Mouse (Mus musculus): ENCODE data around the gene Chrdl2. TPM values are rescaled to one million over a fixed set of nuclear protein-coding genes. Genes with fewer than 3 reads are reported as not detected.

Chrdl2 gene
- polyA plus RNA-seq, 1 experiment from 2014 or later: not detected

DNA sequence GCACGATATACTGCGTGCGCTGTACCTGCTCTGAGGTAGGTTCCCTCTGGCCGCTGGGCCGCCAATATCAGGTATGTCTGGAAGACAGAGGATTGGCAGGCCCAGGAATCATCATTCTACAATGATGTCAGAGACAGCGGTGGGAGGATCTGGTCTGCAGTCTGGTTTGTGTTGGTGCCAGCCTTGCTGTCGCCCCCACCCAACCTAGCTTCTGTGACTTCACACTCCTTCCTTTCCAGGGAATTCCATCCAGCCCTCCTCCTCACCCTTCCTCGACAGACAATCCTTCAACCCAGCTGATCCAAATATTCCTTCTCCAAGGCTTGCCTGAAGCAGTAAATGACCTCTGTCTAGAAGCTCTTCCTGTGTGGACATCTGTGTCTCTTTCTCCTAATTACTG, 11.1 kb downstream of the Chrdl2 start:
- Histone ChIP-seq H3K4me2 (replicated peaks; ENCODE audit: low read depth, low read length) (no peak overlapping the region), H3K27me3 (ENCODE audit: control insufficient read depth, insufficient read depth, low read length) (no peaks in the 10 kb centered on the region), H3K27ac (ENCODE audit: low read depth, low read length) (no peak overlapping the region), H3K4me1 (replicated peaks; ENCODE audit: control insufficient read depth, insufficient read depth, low read length) (no peaks in the 10 kb centered on the region), H3K9ac (ENCODE audit: low read depth, low read length) (no peak overlapping the region), H3K9me3 (ENCODE audit: control insufficient read depth, low read length) (no peaks in the 10 kb centered on the region), H3K4me3 (ENCODE audit: low read depth, low read length) (no peak overlapping the region), H3K36me3 (ENCODE audit: control insufficient read depth, insufficient read depth, low read length) (no peaks in the 10 kb centered on the region)
- DNase-seq (ENCODE audit: low spot score) (no peak), ATAC-seq (ENCODE audit: low FRiP score) (no peak)
- WGBS: 92% methylated on average over 8 of the region's 8 CpGs

DNA sequence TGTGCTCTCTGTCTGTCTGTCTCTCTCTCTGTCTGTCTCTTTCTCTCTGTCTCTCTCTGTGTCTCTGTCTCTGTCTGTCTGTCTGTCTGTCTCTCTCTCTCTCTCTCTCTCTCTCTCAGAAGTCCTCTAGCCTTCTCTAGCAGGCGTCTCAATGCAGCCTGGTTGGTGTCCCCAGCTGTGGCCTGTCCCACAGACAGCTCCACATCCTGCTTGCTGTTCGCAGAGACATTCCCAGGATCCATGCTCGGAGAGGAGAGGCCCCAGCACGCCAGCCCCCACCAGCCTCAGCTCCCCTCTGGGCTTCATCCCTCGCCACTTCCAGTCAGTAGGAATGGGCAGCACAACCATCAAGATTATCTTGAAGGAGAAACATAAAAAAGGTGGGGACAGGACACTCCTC, 21.4 kb downstream of the Chrdl2 start:
- H3K9me3 ChIP-seq (ENCODE audit: control insufficient read depth, low read length): no peaks in the 10 kb centered on the region
- H3K4me1 ChIP-seq (replicated peaks; ENCODE audit: control insufficient read depth, insufficient read depth, low read length): no peaks in the 10 kb centered on the region
- no peaks in the 10 kb centered on the region for H3K27me3 ChIP-seq (ENCODE audit: control insufficient read depth, insufficient read depth, low read length)
- 67% methylated on average over 5 of the region's 5 CpGs for WGBS
- H3K4me2 ChIP-seq (replicated peaks; ENCODE audit: low read depth, low read length): no peak overlapping the region
- H3K27ac ChIP-seq (ENCODE audit: low read depth, low read length): no peak overlapping the region
- ATAC-seq (ENCODE audit: low FRiP score): no peak
- no peak overlapping the region for H3K9ac ChIP-seq (ENCODE audit: low read depth, low read length)
- no peaks in the 10 kb centered on the region for H3K36me3 ChIP-seq (ENCODE audit: control insufficient read depth, insufficient read depth, low read length)
- no peak overlapping the region for H3K4me3 ChIP-seq (ENCODE audit: low read depth, low read length)
- no peak for DNase-seq (ENCODE audit: low spot score)

DNA sequence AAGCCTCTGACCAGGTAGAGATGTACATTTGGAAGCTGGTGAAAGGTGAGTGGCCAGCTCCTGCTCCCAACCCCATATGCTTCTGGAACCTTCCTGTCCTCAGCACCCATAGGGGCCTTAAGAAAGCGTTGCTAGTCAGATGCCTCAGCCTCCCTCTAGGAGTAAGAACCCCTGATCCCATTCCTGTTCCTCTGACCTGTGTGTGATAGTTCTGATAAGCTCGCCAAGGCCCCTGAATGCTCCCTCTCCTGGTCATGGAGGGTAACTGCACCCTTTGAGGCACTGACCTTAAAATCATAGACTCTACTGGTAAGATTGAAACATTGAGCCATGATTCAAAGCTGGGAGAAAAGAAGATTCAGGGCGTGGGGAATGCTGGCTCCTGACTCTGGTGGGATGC, 23.3 kb downstream of the Chrdl2 start:
- no peak overlapping the region for H3K4me3 ChIP-seq (ENCODE audit: low read depth, low read length)
- no peaks in the 10 kb centered on the region for H3K9me3 ChIP-seq (ENCODE audit: control insufficient read depth, low read length)
- H3K4me2 ChIP-seq (replicated peaks; ENCODE audit: low read depth, low read length): no peak overlapping the region
- no peak overlapping the region for H3K27ac ChIP-seq (ENCODE audit: low read depth, low read length)
- H3K9ac ChIP-seq (ENCODE audit: low read depth, low read length): no peak overlapping the region
- H3K36me3 ChIP-seq (ENCODE audit: control insufficient read depth, insufficient read depth, low read length): no peaks in the 10 kb centered on the region
- DNase-seq (ENCODE audit: low spot score): peak; percentile 49
- 37% methylated on average over 3 of the region's 3 CpGs for WGBS
- H3K4me1 ChIP-seq (replicated peaks; ENCODE audit: control insufficient read depth, insufficient read depth, low read length): no peaks in the 10 kb centered on the region
- no peaks in the 10 kb centered on the region for H3K27me3 ChIP-seq (ENCODE audit: control insufficient read depth, insufficient read depth, low read length)
- no peak for ATAC-seq (ENCODE audit: low FRiP score)

DNA sequence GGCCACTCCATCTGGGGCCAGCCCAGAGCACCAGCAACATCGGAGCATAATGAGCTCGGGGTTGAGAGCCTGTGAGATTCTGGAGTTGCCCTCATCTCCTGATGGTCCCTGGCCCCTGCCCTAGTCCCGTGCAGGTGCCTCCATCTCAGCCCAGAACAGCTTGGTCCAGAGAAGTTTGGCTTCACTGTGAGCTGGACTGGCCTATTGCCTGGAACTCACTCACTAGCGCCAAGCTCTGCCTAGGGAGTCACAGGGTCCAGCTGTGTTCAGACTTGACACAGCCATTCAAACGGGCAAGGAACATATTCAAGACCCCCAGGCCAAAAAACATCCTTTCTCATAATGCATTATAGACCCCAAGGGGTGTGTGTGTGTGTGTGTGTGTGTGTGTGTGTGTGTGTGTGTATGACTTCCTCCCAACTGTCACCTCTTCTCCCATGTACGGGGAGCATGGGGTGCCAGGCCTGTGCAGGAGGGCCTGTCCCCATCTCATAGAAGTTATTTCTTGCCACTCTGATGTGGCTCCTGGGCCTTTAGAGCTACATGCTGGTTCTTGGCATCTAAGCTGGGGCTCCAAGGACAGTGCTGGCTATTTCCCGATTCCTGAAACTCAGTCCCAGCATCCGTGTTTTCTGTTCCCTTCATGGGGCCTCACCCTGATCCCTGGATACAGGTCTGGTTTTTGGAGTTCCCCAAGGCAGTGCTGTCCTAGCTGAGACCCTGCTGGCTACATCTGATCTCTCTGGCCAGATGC, 25.2 kb downstream of the Chrdl2 start:
- 86% methylated on average over 8 of the region's 8 CpGs for WGBS
- H3K9ac ChIP-seq (ENCODE audit: low read depth, low read length): no peak overlapping the region
- H3K4me2 ChIP-seq (replicated peaks; ENCODE audit: low read depth, low read length): no peak overlapping the region
- no peaks in the 10 kb centered on the region for H3K9me3 ChIP-seq (ENCODE audit: control insufficient read depth, low read length)
- DNase-seq (ENCODE audit: low spot score) (no peak), ATAC-seq (ENCODE audit: low FRiP score) (no peak)
- H3K4me1 ChIP-seq (replicated peaks; ENCODE audit: control insufficient read depth, insufficient read depth, low read length): no peaks in the 10 kb centered on the region
- no peaks in the 10 kb centered on the region for H3K27me3 ChIP-seq (ENCODE audit: control insufficient read depth, insufficient read depth, low read length)
- H3K36me3 ChIP-seq (ENCODE audit: control insufficient read depth, insufficient read depth, low read length): no peaks in the 10 kb centered on the region
- no peak overlapping the region for H3K27ac ChIP-seq (ENCODE audit: low read depth, low read length)
- H3K4me3 ChIP-seq (ENCODE audit: low read depth, low read length): no peak overlapping the region

DNA sequence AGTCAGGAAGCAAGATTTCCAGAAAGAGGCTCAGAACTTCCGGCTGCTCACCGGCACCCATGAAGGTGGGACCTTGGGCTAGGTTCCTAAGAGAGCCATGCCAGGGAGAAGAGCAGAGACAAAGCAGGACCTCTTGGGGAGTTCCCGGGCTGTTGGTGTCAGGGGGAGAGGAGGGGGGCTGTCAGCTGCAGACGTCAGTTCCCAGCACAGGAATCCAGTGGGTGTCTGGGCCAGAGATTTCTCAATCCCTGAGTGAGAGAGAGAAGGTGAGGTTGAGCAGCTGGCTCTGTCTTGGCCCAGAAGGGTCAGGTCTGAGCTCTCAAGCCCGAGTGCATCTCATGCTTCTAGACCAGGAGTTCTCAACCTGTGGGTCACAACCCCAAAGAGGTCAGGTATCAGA, 27.7 kb downstream of the Chrdl2 start:
- 73% methylated on average over 5 of the region's 5 CpGs for WGBS
- ATAC-seq (ENCODE audit: low FRiP score): no peak

DNA sequence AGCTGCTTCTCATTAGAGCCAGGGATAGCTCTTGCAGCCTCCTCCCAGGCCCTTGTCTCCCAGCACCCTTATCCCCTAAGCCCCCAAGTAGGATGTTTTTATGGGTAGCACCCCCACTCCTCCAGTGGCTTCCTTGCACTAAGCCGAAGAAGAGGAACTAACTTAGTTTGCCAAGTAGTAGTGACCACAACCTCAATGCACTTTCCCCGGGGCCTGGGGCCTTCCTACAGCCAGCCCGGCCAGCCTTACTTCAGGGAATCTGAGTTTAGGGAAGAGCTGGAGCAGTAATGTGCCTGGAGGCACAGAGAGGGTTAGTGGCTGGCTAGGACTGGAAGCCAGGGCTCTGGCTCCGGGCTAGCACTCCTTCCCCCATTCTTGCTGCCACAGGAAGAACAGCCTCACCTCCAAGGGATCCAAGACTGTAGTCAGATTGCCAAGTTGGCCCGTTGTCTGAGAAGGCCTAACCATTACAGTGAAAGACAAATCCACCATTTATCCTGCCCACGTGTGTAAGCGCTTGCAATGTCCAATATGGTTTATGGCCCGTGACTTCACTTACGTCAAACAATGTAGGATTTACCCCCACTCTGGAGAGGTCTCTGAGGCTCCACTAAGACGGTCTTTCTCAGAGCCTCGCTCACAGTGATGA, 29.0 kb downstream of the Chrdl2 start:
- H3K27ac ChIP-seq (ENCODE audit: low read depth, low read length): no peak overlapping the region
- 87% methylated on average over 11 of the region's 11 CpGs for WGBS
- H3K4me3 ChIP-seq (ENCODE audit: low read depth, low read length): no peak overlapping the region
- DNase-seq (ENCODE audit: low spot score): no peak
- no peaks in the 10 kb centered on the region for H3K4me1 ChIP-seq (replicated peaks; ENCODE audit: control insufficient read depth, insufficient read depth, low read length)
- H3K9me3 ChIP-seq (ENCODE audit: control insufficient read depth, low read length): no peaks in the 10 kb centered on the region
- H3K36me3 ChIP-seq (ENCODE audit: control insufficient read depth, insufficient read depth, low read length): no peaks in the 10 kb centered on the region
- ATAC-seq (ENCODE audit: low FRiP score): no peak
- no peak overlapping the region for H3K4me2 ChIP-seq (replicated peaks; ENCODE audit: low read depth, low read length)
- no peaks in the 10 kb centered on the region for H3K27me3 ChIP-seq (ENCODE audit: control insufficient read depth, insufficient read depth, low read length)
- no peak overlapping the region for H3K9ac ChIP-seq (ENCODE audit: low read depth, low read length)

More for the DNA sequence above, 27.7 kb downstream of the Chrdl2 start:
- no peaks in the 10 kb centered on the region for H3K27me3 ChIP-seq (ENCODE audit: control insufficient read depth, insufficient read depth, low read length)
- no peaks in the 10 kb centered on the region for H3K9me3 ChIP-seq (ENCODE audit: control insufficient read depth, low read length)
- H3K4me2 ChIP-seq (replicated peaks; ENCODE audit: low read depth, low read length): no peak overlapping the region
- H3K27ac ChIP-seq (ENCODE audit: low read depth, low read length): no peak overlapping the region
- H3K4me1 ChIP-seq (replicated peaks; ENCODE audit: control insufficient read depth, insufficient read depth, low read length): no peaks in the 10 kb centered on the region
- no peak overlapping the region for H3K4me3 ChIP-seq (ENCODE audit: low read depth, low read length)
- no peak overlapping the region for H3K9ac ChIP-seq (ENCODE audit: low read depth, low read length)
- DNase-seq (ENCODE audit: low spot score): no peak
- H3K36me3 ChIP-seq (ENCODE audit: control insufficient read depth, insufficient read depth, low read length): no peaks in the 10 kb centered on the region

DNA sequence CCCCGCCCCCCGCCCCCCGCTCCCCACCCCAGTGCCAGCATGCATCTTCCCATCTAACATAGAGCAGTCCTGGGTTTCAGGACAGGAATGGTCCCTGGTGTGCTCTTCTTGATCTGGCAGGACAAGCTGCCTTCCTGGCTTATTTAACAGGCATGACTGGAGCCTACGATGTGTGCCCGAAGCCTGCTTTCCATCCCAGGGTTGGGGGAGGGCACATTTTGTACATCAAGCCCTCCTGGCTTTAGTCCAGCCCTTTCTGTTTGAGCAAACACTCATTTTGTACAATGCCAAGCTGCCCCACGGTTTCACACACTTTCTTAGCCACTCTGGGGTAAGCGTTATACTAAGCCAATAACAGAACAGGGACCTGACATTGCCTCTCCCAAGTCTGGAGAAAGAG, 30.1 kb downstream of the Chrdl2 start:
- Histone ChIP-seq H3K9ac (ENCODE audit: low read depth, low read length) (no peak overlapping the region), H3K36me3 (ENCODE audit: control insufficient read depth, insufficient read depth, low read length) (no peaks in the 10 kb centered on the region), H3K27me3 (ENCODE audit: control insufficient read depth, insufficient read depth, low read length) (no peaks in the 10 kb centered on the region), H3K9me3 (ENCODE audit: control insufficient read depth, low read length) (no peaks in the 10 kb centered on the region), H3K4me3 (ENCODE audit: low read depth, low read length) (no peak overlapping the region), H3K27ac (ENCODE audit: low read depth, low read length) (no peak overlapping the region), H3K4me1 (replicated peaks; ENCODE audit: control insufficient read depth, insufficient read depth, low read length) (no peaks in the 10 kb centered on the region), H3K4me2 (replicated peaks; ENCODE audit: low read depth, low read length) (no peak overlapping the region)
- ATAC-seq (ENCODE audit: low FRiP score): no peak
- DNase-seq (ENCODE audit: low spot score): no peak
- WGBS: 87% methylated on average over 7 of the region's 7 CpGs

DNA sequence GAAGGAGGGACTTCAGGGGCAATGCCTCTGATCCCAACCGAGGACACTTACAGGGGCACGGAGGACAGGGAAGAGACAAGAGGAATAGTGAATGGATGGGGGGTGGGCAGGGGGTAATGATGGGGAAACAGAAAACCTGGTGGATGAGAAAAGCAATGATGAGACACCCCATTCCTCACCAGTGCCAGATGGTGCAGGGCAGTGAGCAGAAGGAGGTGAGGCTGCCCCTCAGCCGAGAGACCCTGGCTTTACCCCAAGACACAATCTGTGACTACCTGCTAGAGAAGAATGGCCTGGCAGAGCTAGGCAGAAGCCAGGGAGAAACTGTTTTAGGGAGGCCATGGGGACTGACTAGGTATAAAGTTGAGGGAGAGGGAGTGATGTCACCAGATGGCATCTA, 30.5 kb downstream of the Chrdl2 start:
- no peaks in the 10 kb centered on the region for H3K4me1 ChIP-seq (replicated peaks; ENCODE audit: control insufficient read depth, insufficient read depth, low read length)
- H3K9ac ChIP-seq (ENCODE audit: low read depth, low read length): no peak overlapping the region
- ATAC-seq (ENCODE audit: low FRiP score): no peak
- WGBS: 80% methylated on average over 3 of the region's 3 CpGs
- no peaks in the 10 kb centered on the region for H3K9me3 ChIP-seq (ENCODE audit: control insufficient read depth, low read length)
- no peak overlapping the region for H3K27ac ChIP-seq (ENCODE audit: low read depth, low read length)
- no peak overlapping the region for H3K4me2 ChIP-seq (replicated peaks; ENCODE audit: low read depth, low read length)
- no peaks in the 10 kb centered on the region for H3K36me3 ChIP-seq (ENCODE audit: control insufficient read depth, insufficient read depth, low read length)
- H3K4me3 ChIP-seq (ENCODE audit: low read depth, low read length): no peak overlapping the region
- no peak for DNase-seq (ENCODE audit: low spot score)
- H3K27me3 ChIP-seq (ENCODE audit: control insufficient read depth, insufficient read depth, low read length): no peaks in the 10 kb centered on the region

DNA sequence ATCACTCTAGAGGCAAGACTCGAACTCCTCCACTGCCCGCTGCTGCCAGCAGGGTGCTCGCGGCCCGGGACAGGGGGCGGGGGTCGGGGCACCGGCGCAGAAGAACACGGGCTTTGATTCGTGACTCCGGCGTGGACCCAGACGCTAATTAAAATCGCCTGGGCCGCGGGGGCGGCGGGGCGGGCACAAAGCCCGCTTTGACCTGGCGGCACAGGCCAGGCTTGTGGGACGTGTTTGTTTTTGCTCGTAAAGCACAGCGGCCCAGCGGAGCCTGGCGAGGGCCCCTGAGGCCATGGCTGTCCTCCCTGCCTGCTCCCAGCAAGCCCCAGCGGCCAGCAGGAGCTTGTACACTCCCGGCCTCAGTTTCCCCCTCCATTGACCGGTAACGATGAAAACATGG, 36.1 kb downstream of the Chrdl2 start:
- H3K9ac ChIP-seq (ENCODE audit: low read depth, low read length): no peak overlapping the region
- ATAC-seq (ENCODE audit: low FRiP score): no peak
- no peaks in the 10 kb centered on the region for H3K36me3 ChIP-seq (ENCODE audit: control insufficient read depth, insufficient read depth, low read length)
- no peaks in the 10 kb centered on the region for H3K27me3 ChIP-seq (ENCODE audit: control insufficient read depth, insufficient read depth, low read length)
- 17% methylated on average over 31 of the region's 31 CpGs for WGBS
- H3K27ac ChIP-seq (ENCODE audit: low read depth, low read length): no peak overlapping the region
- peak; percentile 16 for DNase-seq (ENCODE audit: low spot score)
- no peaks in the 10 kb centered on the region for H3K4me1 ChIP-seq (replicated peaks; ENCODE audit: control insufficient read depth, insufficient read depth, low read length)
- no peak overlapping the region for H3K4me3 ChIP-seq (ENCODE audit: low read depth, low read length)
- H3K4me2 ChIP-seq (replicated peaks; ENCODE audit: low read depth, low read length): no peak overlapping the region
- no peaks in the 10 kb centered on the region for H3K9me3 ChIP-seq (ENCODE audit: control insufficient read depth, low read length)

Measured in hindbrain, embryonic 11.5 days (tissue).